ENCODE assay signal across 15 mouse cellular contexts in the genomic region with DNA sequence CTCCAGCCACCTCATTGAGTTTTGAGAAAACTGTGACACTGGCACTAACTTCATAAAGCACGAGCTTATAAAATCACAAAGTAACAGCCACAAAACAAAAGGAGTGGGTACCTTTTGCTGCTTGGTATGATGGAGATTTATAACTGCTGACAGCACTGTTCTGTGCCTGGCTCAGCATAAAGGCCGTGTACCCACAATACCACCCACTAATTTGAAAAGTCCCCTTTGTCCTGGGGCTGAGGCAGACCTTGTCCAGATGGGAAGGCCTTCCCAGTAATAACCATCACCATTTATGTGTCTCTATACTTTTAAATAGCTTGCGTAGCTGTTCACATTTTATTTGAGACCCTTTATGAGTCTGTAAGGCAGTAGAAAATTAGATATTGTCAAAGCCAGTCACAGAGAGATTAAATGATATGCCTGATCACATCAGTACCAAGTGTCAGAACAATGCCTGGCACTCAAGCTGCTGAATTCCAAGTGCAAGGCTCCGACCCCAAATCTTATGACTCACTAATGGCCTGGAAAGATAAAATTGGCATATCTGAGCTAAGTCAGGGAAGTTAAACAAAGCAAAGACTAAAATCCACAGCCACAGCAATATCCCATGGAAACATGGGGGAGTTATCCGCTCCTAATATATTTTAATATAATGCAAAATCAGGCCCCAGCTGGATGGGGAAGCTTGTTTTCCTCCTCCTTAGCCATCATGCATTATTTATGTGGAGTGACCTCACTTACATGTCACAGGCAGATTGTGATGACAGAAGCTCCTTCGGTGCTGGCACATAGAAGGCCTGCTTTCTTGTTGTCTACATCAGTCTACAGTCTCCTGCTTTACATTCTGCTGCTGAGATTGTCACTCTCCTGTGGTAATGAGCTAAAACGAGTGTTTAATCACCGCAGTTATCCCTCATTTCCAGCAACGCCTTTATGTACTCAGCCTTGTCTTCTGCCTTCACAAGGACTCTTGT.
DNase-seq lines count a peak whose midpoint lies in the region; ATAC-seq and TF ChIP-seq lines count a peak whose summit lies in the region.
"Had no signal": no experiment of that assay in that cellular context is flagged by ENCODE, and none has a peak within 500 bp of the region (broad histone marks: within the 10 kb centered on the region; RNA-seq: fewer than 3 reads in every experiment).

No protein-coding gene starts in this region.

- peak; percentile 23 for DNase-seq in brain, adult 2 months (ENCODE audit: low read depth, low spot score)
- peak; percentile 6 for DNase-seq in midbrain, postnatal 0 days (ENCODE audit: low spot score)
- no peak for DNase-seq in cerebellum, postnatal 10 days
- no peak for DNase-seq in heart, postnatal 10 days
- DNase-seq: cerebellum, postnatal 14 days; right cerebral cortex, adult 18-20 months; thymus, postnatal 25 days had no signal

- no peak for TF ChIP-seq CTCF in midbrain, postnatal 0 days (IDR thresholded peaks at IDR 0.05)

- H3K36me3 ChIP-seq in forebrain, embryonic 12.5 days (replicated peaks), result no peaks in the 10 kb centered on the region
- H3K36me3 ChIP-seq in hindbrain, embryonic 15.5 days, result no peaks in the 10 kb centered on the region
- no peaks in the 10 kb centered on the region for H3K36me3 ChIP-seq in midbrain, postnatal 0 days (ENCODE audit: insufficient read depth, low read length)
- H3K36me3 ChIP-seq: heart, embryonic 10.5 days; kidney, embryonic 15.5 days; liver, embryonic 15.5 days; stomach, embryonic 15.5 days had no signal

- H3K4me3 ChIP-seq in forebrain, embryonic 12.5 days (replicated peaks), result no peak overlapping the region
- H3K4me3 ChIP-seq in hindbrain, embryonic 15.5 days, result no peak overlapping the region
- no peak overlapping the region for H3K4me3 ChIP-seq in midbrain, postnatal 0 days (ENCODE audit: low read depth, low read length)
- H3K4me3 ChIP-seq: heart, embryonic 10.5 days; kidney, embryonic 15.5 days; liver, embryonic 15.5 days; stomach, embryonic 15.5 days had no signal

- no peaks in the 10 kb centered on the region for H3K9me3 ChIP-seq in forebrain, embryonic 12.5 days
- H3K9me3 ChIP-seq in hindbrain, embryonic 15.5 days, result no peaks in the 10 kb centered on the region
- no peaks in the 10 kb centered on the region for H3K9me3 ChIP-seq in midbrain, postnatal 0 days (ENCODE audit: low read length)
- H3K9me3 ChIP-seq: heart, embryonic 10.5 days; kidney, embryonic 15.5 days; liver, embryonic 15.5 days; stomach, embryonic 15.5 days had no signal

- no peaks in the 10 kb centered on the region for H3K27me3 ChIP-seq in forebrain, embryonic 12.5 days
- H3K27me3 ChIP-seq in hindbrain, embryonic 15.5 days, result no peaks in the 10 kb centered on the region
- H3K27me3 ChIP-seq in midbrain, postnatal 0 days (ENCODE audit: insufficient read depth, low read length), result no peaks in the 10 kb centered on the region
- H3K27me3 ChIP-seq: kidney, embryonic 15.5 days; liver, embryonic 15.5 days; stomach, embryonic 15.5 days had no signal

- intact Hi-C loops in heart, postnatal 10 days (cut with DNase I), result no loop called here

- WGBS in forebrain, embryonic 12.5 days, result 41% methylated on average over 9 of the region's 9 CpGs
- WGBS in hindbrain, embryonic 15.5 days, result 30% methylated on average over 9 of the region's 9 CpGs
- WGBS in midbrain, postnatal 0 days, result 37% methylated on average over 9 of the region's 9 CpGs

- no peak overlapping the region for H3K4me2 ChIP-seq in forebrain, embryonic 12.5 days
- no peak overlapping the region for H3K4me2 ChIP-seq in hindbrain, embryonic 15.5 days
- H3K4me2 ChIP-seq in midbrain, postnatal 0 days (ENCODE audit: low read depth, low read length, poor library complexity, severe bottlenecking), result no peak overlapping the region
- H3K4me2 ChIP-seq: kidney, embryonic 15.5 days; liver, embryonic 15.5 days; stomach, embryonic 15.5 days had no signal

- no peak overlapping the region for H3K9ac ChIP-seq in forebrain, embryonic 12.5 days
- no peak overlapping the region for H3K9ac ChIP-seq in hindbrain, embryonic 15.5 days
- H3K9ac ChIP-seq in midbrain, postnatal 0 days (replicated peaks; ENCODE audit: low read length, poor library complexity, severe bottlenecking), result no peak overlapping the region
- H3K9ac ChIP-seq: kidney, embryonic 15.5 days; liver, embryonic 15.5 days; stomach, embryonic 15.5 days had no signal

- H3K4me1 ChIP-seq in forebrain, embryonic 12.5 days, result no peaks in the 10 kb centered on the region
- 0 out of 2 replicates have a peak, but pooled peaks cover 6% of the 10 kb centered on the region for H3K4me1 ChIP-seq in hindbrain, embryonic 15.5 days (replicated peaks)
- no peaks in the 10 kb centered on the region for H3K4me1 ChIP-seq in midbrain, postnatal 0 days (ENCODE audit: insufficient read depth, low read length)
- H3K4me1 ChIP-seq: heart, embryonic 10.5 days; kidney, embryonic 15.5 days; liver, embryonic 15.5 days; stomach, embryonic 15.5 days had no signal

- ATAC-seq in forebrain, embryonic 12.5 days (ENCODE audit: low FRiP score), result peak; percentile 94
- peak; percentile 73 for ATAC-seq in hindbrain, embryonic 15.5 days (ENCODE audit: low FRiP score, low read depth)
- ATAC-seq in midbrain, postnatal 0 days (ENCODE audit: low FRiP score), result no peak
- ATAC-seq in granulocyte monocyte progenitor cell, adult 5-6 weeks (replicated peaks; ENCODE audit: poor library complexity, severe bottlenecking), result no peak

- H3K27ac ChIP-seq in forebrain, embryonic 12.5 days, result peak overlapping the region; percentile 78
- peak overlapping the region; percentile 55 for H3K27ac ChIP-seq in hindbrain, embryonic 15.5 days (replicated peaks)
- no peak overlapping the region for H3K27ac ChIP-seq in midbrain, postnatal 0 days (ENCODE audit: low read depth, low read length)
- H3K27ac ChIP-seq: heart, embryonic 10.5 days; kidney, embryonic 15.5 days; liver, embryonic 15.5 days; macrophage; stomach, embryonic 15.5 days had no signal

Comparison
In these comparisons a context has a peak if more than half of its experiments do, and no peak if none do; other contexts are left out.
1. DNase-seq: peak in brain, adult 2 months (single experiment) and midbrain, postnatal 0 days (single experiment); none in cerebellum, postnatal 10 days (0 of 2) and heart, postnatal 10 days (0 of 2).
2. ATAC-seq: peak in forebrain, embryonic 12.5 days (single experiment) and hindbrain, embryonic 15.5 days (single experiment); none in midbrain, postnatal 0 days (single experiment) and granulocyte monocyte progenitor cell, adult 5-6 weeks (single experiment).